Mouse (Mus musculus) testis, adult 2 months (tissue): ENCODE data around the gene Garem2.

Experiments used
- CTCF ChIP-seq: fragments of 200-500 bp; IDR thresholded peaks from 2 replicates; pipeline ENCODE4 v1.5.1; 2012; ENCODE audit warnings: low read depth, mild to moderate bottlenecking, inconsistent platforms, low read length, moderate library complexity; ENCODE audit not compliant: control insufficient read depth, insufficient read depth, insufficient replicate concordance
- POLR2A ChIP-seq: fragments of 200-500 bp; IDR thresholded peaks from 2 replicates; pipeline ENCODE4 v1.6.1; 2012; ENCODE audit warnings: low read depth, mild to moderate bottlenecking, inconsistent platforms, low read length, moderate library complexity; ENCODE audit not compliant: control insufficient read depth

DNA sequence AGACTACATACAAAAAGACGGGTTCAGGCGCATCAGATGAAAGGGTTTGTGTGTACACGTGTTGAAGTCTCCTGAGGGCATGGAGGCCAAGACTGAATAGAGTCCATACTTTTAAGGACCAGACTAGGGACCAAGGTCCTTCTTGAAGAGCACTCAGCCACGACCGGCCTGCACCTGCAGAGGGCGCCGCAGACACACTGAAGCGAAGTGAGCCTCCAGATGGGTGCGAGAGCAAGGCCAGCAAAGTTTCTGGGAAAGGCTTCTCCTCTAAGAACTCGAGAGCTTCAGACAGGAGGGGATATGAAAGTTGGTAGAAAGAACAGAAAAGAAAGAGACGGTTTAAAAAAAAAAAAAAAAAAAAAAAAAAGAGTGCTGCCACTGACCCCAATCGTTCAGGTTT is 622 bp upstream of the Garem2 start:
- peak; percentile 57; the same call in 1 of the 2 replicates for TF ChIP-seq CTCF
- no peak for TF ChIP-seq POLR2A
